In the genomic region with DNA sequence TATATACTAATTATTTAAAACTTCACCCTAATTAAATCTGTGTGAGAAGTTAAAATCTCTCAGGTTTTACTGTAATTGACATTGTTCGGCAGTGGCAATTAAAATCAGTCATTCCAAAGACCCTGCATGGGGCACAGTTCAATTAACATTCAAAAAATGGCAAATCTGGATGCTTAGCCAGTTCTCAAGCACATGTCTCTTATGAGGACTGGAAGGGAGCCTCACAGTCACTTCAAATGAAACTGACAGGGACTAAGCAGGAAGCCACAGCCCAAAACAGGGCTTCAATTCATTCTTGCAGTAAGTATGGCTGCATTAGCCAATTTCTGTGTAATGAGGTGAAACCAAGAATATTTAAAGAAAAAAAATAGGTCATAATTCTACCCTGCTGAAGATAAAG, we compare ENCODE assay signal across 20 mouse cellular contexts.
"Had no signal": no experiment of that assay in that cellular context is flagged by ENCODE, and none has a peak within 500 bp of the region (broad histone marks: within the 10 kb centered on the region; RNA-seq: fewer than 3 reads in every experiment).

No protein-coding gene starts in this region.

- H3K4me3 ChIP-seq: kidney, embryonic 15.5 days; left cerebral cortex, adult 2 months; liver, embryonic 13.5 days; myocyte; neural tube, embryonic 13.5 days had no signal

- H3K36me3 ChIP-seq: kidney, embryonic 15.5 days; liver, embryonic 13.5 days; neural tube, embryonic 13.5 days had no signal

- H3K9ac ChIP-seq: kidney, embryonic 15.5 days; liver, embryonic 13.5 days; neural tube, embryonic 13.5 days had no signal

- H3K4me1 ChIP-seq: kidney, embryonic 15.5 days; liver, embryonic 13.5 days; neural tube, embryonic 13.5 days had no signal

- H3K27ac ChIP-seq: kidney, embryonic 15.5 days; left cerebral cortex, adult 2 months; liver, embryonic 13.5 days; neural tube, embryonic 13.5 days; stomach, postnatal 0 days had no signal

- DNase-seq: kidney, postnatal 10 days; kidney, postnatal 36 days; layer of hippocampus, postnatal 36 days; liver, embryonic 13.5 days; lung, adult 2 months; lung, postnatal 14 days; lung, postnatal 4 days; right cerebral cortex, adult 18-20 months; right cerebral cortex, postnatal 14 days; right cerebral cortex, postnatal 4 days; thymus, adult 2 months; thymus, postnatal 14 days; thymus, postnatal 4 days had no signal

- ATAC-seq: midbrain, embryonic 16.5 days had no signal

- H3K9me3 ChIP-seq: kidney, embryonic 15.5 days; liver, embryonic 13.5 days; neural tube, embryonic 13.5 days had no signal

- H3K27me3 ChIP-seq: kidney, embryonic 15.5 days; liver, embryonic 13.5 days; neural tube, embryonic 13.5 days had no signal

- H3K4me2 ChIP-seq: kidney, embryonic 15.5 days; liver, embryonic 13.5 days; midbrain, embryonic 11.5 days; neural tube, embryonic 13.5 days had no signal
